Mouse (Mus musculus) testis, adult 2 months (tissue): Measurements from ENCODE around the gene Cog8. TPM values are rescaled to one million over a fixed set of nuclear protein-coding genes. Genes with fewer than 3 reads are reported as not detected.
"Not testable (repeated sequence)": the region's sequence is repeated elsewhere in the genome, so short reads cannot be mapped to it uniquely, and the experiment has no call there.

Experiments used
- H3K27ac ChIP-seq: fragments of 200-500 bp; 2 replicates; pipeline ENCODE4 v1.5.1; 2012; ENCODE audit warnings: low read depth, low read length; ENCODE audit not compliant: control insufficient read depth, insufficient read depth
- H3K27me3 ChIP-seq: fragments of 200-500 bp; 2 replicates; pipeline ENCODE4 v1.6.1; 2012; ENCODE audit warnings: mild to moderate bottlenecking, low read length, moderate library complexity; ENCODE audit not compliant: control insufficient read depth, insufficient read depth
- H3K36me3 ChIP-seq: fragments of 200-500 bp; 2 replicates; pipeline ENCODE4 v1.6.1; 2012; ENCODE audit warnings: mild to moderate bottlenecking, low read length; ENCODE audit not compliant: control insufficient read depth, insufficient read depth
- H3K4me1 ChIP-seq: fragments of 200-500 bp; 2 replicates; pipeline ENCODE4 v1.6.1; 2012; ENCODE audit warnings: low read length; ENCODE audit not compliant: control insufficient read depth, insufficient read depth
- H3K4me3 ChIP-seq: fragments of 200-500 bp; 2 replicates; pipeline ENCODE4 v1.5.1; 2012; ENCODE audit warnings: low read depth, mild to moderate bottlenecking, low read length, moderate library complexity, mixed read lengths; ENCODE audit not compliant: control insufficient read depth
- CTCF ChIP-seq: fragments of 200-500 bp; IDR thresholded peaks from 2 replicates; pipeline ENCODE4 v1.5.1; 2012; ENCODE audit warnings: low read depth, mild to moderate bottlenecking, inconsistent platforms, low read length, moderate library complexity; ENCODE audit not compliant: control insufficient read depth, insufficient read depth, insufficient replicate concordance
- POLR2A ChIP-seq: fragments of 200-500 bp; IDR thresholded peaks from 2 replicates; pipeline ENCODE4 v1.6.1; 2012; ENCODE audit warnings: low read depth, mild to moderate bottlenecking, inconsistent platforms, low read length, moderate library complexity; ENCODE audit not compliant: control insufficient read depth
- polyA plus RNA-seq: library from polyadenylated mRNA; depleted of rRNA; stranded (reverse); fragments of >200 nt; gene quantifications from 2 replicates; pipeline ENCODE4 v1.2.3, GENCODE M21; 2012

Gene Cog8
- polyA plus RNA-seq, 1 experiment: 87.1 TPM

- no peaks in the 10 kb centered on the region for H3K27me3 ChIP-seq
- H3K4me3 ChIP-seq: no peak overlapping the region
- H3K4me1 ChIP-seq: peaks cover 4% of the 10 kb centered on the region
- no peak overlapping the region for H3K27ac ChIP-seq
- peaks cover 1% of the 10 kb centered on the region for H3K36me3 ChIP-seq
- TF ChIP-seq POLR2A (no peak), CTCF (no peak)
Observed at GRCm38 (mm10) chr8:107036626-107037025, 19.9 kb downstream of the Cog8 start.

GRCm38 (mm10) chr8:107035641-107036040 lies 20.8 kb downstream of the Cog8 start:
- no peak overlapping the region for H3K4me3 ChIP-seq
- H3K27me3 ChIP-seq: no peaks in the 10 kb centered on the region
- TF ChIP-seq CTCF (no peak), POLR2A (no peak)
- no peak overlapping the region for H3K27ac ChIP-seq
- H3K36me3 ChIP-seq: peaks cover 1% of the 10 kb centered on the region
- H3K4me1 ChIP-seq: peaks cover 4% of the 10 kb centered on the region

- Histone ChIP-seq H3K4me1 (peaks cover 21% of the 10 kb centered on the region), H3K4me3 (peak overlapping the region; percentile 16; the same call in 1 of the 2 replicates)
- H3K27me3 ChIP-seq, H3K27ac ChIP-seq, H3K36me3 ChIP-seq: not testable (repeated sequence)
Observed at GRCm38 (mm10) chr8:107033609-107034008, 22.9 kb downstream of the Cog8 start.

GRCm38 (mm10) chr8:107031577-107032090 lies 24.9 kb downstream of the Cog8 start:
- H3K36me3 ChIP-seq: peaks cover 1% of the 10 kb centered on the region
- peak overlapping the region; percentile 92 for H3K27ac ChIP-seq
- no peaks in the 10 kb centered on the region for H3K27me3 ChIP-seq
- no peak for TF ChIP-seq POLR2A
- no peak for TF ChIP-seq CTCF
- peak overlapping the region; percentile 97 for H3K4me3 ChIP-seq
- peaks cover 26% of the 10 kb centered on the region for H3K4me1 ChIP-seq

GRCm38 (mm10) chr8:107030650-107031576 lies 25.6 kb downstream of the Cog8 start, which contains the start of gene Vps4a:
Gene Vps4a, plus strand, starts transcription at chr8:107031222.
- TF ChIP-seq POLR2A: peak; percentile 94
- TF ChIP-seq CTCF: peak; percentile 85
- Histone ChIP-seq H3K4me1 (peaks cover 26% of the 10 kb centered on the region), H3K4me3 (peak within 1 kb of the TSS; percentile 97), H3K27ac (peak within 1 kb of the TSS; percentile 92), H3K27me3 (no peaks in the 10 kb centered on the region), H3K36me3 (peaks cover 1% of the 10 kb centered on the region)

GRCm38 (mm10) chr8:107030058-107030457 lies 26.4 kb downstream of the Cog8 start:
- TF ChIP-seq CTCF (no peak), POLR2A (no peak)
- Histone ChIP-seq H3K36me3 (peaks cover 1% of the 10 kb centered on the region), H3K4me1 (peaks cover 26% of the 10 kb centered on the region), H3K27ac (peak overlapping the region; percentile 66), H3K27me3 (no peaks in the 10 kb centered on the region), H3K4me3 (peak overlapping the region; percentile 97)

- Histone ChIP-seq H3K27me3 (no peaks in the 10 kb centered on the region), H3K27ac (no peak overlapping the region), H3K4me3 (no peak overlapping the region), H3K4me1 (peaks cover 26% of the 10 kb centered on the region), H3K36me3 (peaks cover 1% of the 10 kb centered on the region)
- TF ChIP-seq CTCF: no peak
- TF ChIP-seq POLR2A: no peak
Observed at GRCm38 (mm10) chr8:107029310-107029709, 27.2 kb downstream of the Cog8 start.
